Mouse (Mus musculus): ENCODE measurements around the gene Ppp1r3g.

- no peak for TF ChIP-seq CTCF (IDR thresholded peaks at IDR 0.05; ENCODE audit: low read depth, low read length)
- TF ChIP-seq POLR2A (IDR thresholded peaks at IDR 0.05; ENCODE audit: borderline replicate concordance, low read depth, low read length): no peak
These were observed 8.7 kb upstream of the Ppp1r3g start for GRCm38 (mm10) chr13:35949814-35950455.

Measured in bone marrow macrophage, adult 2 months (primary cell).